Mouse (Mus musculus) bone marrow macrophage, adult 2 months (primary cell): ENCODE results near the gene Dek. TPM values are rescaled to one million over a fixed set of nuclear protein-coding genes. Genes with fewer than 3 reads are reported as not detected.
A peak's percentile ranks its signal among the peaks of the same experiment; 100 is the strongest.

Source experiments
- H3K27ac ChIP-seq: 2 replicates; pipeline ENCODE4 v1.5.1; 2012; ENCODE audit warnings: low read depth, low read length; ENCODE audit not compliant: insufficient read depth
- H3K4me1 ChIP-seq: 2 replicates; pipeline ENCODE4 v1.6.1; 2012; ENCODE audit warnings: low read length; ENCODE audit not compliant: control insufficient read depth, insufficient read depth
- H3K4me3 ChIP-seq: 2 replicates; pipeline ENCODE4 v1.5.1; 2012; ENCODE audit warnings: mild to moderate bottlenecking, low read length, moderate library complexity; ENCODE audit not compliant: insufficient read depth
- CTCF ChIP-seq: IDR thresholded peaks from 2 replicates; pipeline ENCODE4 v1.5.1; 2012; ENCODE audit warnings: low read depth, mild to moderate bottlenecking, low read length, moderate library complexity
- POLR2A ChIP-seq: IDR thresholded peaks from 2 replicates; pipeline ENCODE4 v1.6.1; 2012; ENCODE audit warnings: mild to moderate bottlenecking, low read depth, low read length, borderline replicate concordance
- polyA plus RNA-seq: library from polyadenylated mRNA; stranded (reverse); fragments of >200 nt; gene quantifications from 2 replicates; pipeline ENCODE4 v1.2.4, GENCODE M21; 2012; ENCODE audit not compliant: missing spikeins, insufficient read depth, insufficient read length

Dek gene
- polyA plus RNA-seq, 1 experiment = 219 TPM

DNA sequence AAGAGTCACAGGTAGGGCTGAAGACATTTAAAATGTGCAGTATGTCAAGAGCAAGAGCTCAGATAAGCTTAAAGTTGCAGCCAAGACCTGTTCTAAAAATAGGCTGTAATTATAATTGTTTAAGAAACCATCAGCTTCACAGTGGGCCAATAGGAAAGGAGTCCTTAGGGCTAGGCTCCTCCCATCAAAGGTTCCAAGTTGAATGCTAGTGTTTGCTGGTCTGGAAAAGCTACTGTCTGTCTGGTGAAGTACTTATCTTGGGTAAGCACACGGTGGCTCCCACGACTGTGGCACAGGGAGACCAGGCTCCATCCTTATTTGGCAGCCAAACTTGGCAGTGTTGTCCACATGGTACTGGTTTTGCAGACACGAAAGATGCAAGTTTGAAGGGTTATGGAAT, 6.9 kb upstream of the Dek start:
- Histone ChIP-seq H3K27ac (no peak overlapping the region), H3K4me3 (no peak overlapping the region), H3K4me1 (no peaks in the 10 kb centered on the region)
- TF ChIP-seq CTCF (no peak), POLR2A (no peak)

DNA sequence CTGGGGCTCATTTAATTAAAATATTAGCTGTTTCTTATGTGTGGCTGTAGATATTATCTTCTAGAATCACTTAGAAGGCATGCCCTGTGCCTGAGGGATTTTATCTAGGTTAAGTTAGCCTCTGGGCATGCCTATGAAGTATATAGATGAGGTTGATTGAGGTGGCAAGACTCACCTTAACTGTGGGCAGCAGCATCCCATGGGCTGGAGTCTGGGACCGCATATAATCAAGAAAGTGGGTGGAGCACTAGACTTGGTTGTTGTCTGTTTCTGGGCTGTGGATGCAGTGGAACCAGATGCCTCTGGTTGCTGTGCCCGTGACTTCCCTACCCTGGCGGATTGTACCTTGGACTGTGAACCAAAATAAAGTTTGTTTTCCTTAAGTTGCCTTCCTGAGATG, 6.1 kb upstream of the Dek start:
- TF ChIP-seq CTCF (no peak), POLR2A (no peak)
- no peaks in the 10 kb centered on the region for H3K4me1 ChIP-seq
- no peak overlapping the region for H3K4me3 ChIP-seq
- H3K27ac ChIP-seq = no peak overlapping the region

DNA sequence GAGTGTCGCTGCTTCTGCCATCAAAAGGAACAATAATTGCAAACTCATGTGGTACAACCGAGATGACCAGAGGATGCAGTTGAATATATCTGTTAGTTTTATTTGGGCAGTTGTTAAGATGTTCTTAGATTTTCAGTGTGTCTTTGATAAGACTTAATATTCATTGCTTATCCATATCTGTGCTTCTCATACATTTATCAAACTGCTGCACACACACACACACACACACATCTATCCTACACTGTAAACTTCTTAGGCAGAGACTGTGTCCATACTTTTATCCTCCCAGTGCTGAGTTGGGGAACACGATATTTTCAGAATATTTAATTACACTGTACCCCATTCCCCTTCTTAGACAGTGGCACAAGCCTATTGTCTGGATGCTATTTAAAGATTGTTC, 5.2 kb upstream of the Dek start:
- H3K4me3 ChIP-seq = no peak overlapping the region
- no peaks in the 10 kb centered on the region for H3K4me1 ChIP-seq
- no peak for TF ChIP-seq CTCF
- TF ChIP-seq POLR2A = no peak
- H3K27ac ChIP-seq = no peak overlapping the region

DNA sequence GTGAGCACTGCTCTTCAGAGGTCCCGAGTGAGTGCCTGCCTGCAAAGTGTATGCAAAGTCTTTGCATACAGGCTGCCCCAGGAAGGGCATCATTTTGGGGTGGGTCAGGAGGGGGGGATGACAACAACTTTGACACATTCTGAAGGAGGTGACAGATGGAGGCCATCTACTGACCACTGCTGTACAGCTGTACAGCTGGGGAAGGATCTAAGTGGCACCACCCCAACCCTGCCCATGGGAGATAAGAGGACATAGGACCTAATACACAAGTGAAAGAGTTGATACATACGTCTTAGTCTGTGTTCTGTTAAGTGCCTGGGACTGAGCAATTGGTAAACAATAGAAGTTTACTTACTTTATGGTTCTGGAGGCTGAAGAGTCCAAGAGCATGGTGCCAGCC, 3.2 kb upstream of the Dek start:
- Histone ChIP-seq H3K27ac (no peak overlapping the region), H3K4me1 (peaks cover 1% of the 10 kb centered on the region), H3K4me3 (no peak overlapping the region)
- no peak for TF ChIP-seq POLR2A
- no peak for TF ChIP-seq CTCF

DNA sequence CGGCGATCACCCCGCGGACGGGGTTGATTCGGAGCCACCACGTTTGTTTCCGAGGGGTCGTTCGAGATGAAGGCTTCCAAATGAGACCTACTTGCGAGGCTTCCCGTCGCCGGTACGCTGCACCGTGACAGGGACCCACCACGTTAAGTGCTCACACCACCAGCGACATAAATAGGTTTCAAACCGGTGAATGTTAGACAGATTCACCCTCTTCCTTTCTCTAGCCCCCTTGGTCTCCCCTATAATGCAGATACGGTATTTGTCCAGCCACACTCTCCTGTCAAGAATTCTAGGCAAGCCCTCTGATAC, 533 bp upstream of the Dek start:
- Histone ChIP-seq H3K4me3 (peak overlapping the region; percentile 84), H3K4me1 (peaks cover 11% of the 10 kb centered on the region), H3K27ac (peak overlapping the region; percentile 46)
- TF ChIP-seq CTCF = no peak
- TF ChIP-seq POLR2A = no peak

DNA sequence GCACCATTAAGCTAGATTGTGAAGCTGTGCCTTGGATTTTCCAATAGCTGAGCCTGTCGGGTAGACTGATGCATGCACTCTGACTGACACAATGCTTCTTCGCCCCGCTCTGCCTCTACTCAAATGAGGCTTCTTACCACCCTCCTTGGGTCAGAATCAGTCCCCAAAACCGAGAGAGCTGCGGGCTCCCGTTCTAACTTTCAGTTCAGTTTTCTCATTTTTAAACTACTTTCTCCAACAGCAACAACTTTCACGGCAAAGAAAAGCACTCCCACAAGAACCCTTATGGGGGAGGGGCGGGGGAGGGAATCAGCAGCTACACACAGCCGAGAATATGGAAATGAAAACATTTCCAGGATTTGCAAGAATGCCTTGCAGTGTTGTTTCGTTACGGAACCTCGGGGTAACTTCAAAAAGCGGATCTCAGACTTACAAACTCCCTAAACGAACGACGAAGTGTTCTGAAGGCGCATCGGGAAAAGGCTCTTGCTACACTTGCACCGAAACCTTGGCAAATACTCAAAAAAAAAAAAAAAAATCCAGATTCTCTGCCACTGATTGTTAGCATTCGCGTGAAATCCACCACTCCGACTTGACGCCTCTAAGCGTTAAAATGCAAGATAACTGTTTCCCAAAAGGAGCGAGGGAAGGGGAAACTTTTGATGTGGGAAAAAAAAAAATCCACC, 1.0 kb downstream of the Dek start:
- no peak for TF ChIP-seq POLR2A
- H3K4me1 ChIP-seq = peaks cover 11% of the 10 kb centered on the region
- H3K27ac ChIP-seq = peak overlapping the region; percentile 82
- H3K4me3 ChIP-seq = peak overlapping the region; percentile 67

DNA sequence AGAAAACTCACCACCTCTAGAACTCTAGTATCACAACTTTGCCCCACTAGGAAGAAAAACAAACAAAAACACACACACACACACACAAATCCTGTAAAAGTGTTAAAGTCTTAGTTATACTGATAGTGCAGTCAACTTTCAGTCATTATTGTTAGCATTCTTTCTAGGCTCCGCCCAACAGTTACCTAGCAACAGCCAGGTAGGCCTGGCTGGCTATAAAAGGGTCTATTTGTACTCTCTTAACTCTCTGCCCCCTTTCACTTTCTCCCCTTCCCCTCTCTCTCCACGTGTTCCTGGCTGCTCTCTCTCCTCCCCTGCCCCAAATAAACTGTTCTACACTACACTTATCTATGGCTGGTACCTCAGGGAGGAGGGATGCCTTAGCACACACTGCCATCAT, 1.9 kb downstream of the Dek start:
- no peak for TF ChIP-seq POLR2A
- TF ChIP-seq CTCF = no peak
- H3K4me3 ChIP-seq = peak overlapping the region; percentile 42
- H3K4me1 ChIP-seq = peaks cover 11% of the 10 kb centered on the region
- no peak overlapping the region for H3K27ac ChIP-seq

DNA sequence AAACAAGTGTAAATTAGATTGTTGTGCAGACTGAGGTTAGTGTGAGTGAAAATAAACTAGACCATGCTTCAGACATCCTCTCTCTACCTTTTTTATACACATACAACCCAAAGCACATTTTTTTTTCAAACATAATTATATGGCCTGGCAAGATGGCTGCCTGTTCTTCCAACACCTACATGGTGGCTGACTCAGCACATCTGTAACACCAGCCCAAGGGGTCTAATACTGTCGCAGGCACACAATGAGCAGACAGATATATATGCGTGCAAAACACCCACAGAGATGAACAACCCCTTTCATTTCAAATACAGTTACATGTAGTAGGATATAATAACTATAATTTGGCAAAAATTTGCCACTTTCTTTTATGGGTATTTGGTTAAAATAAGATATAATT, 5.4 kb downstream of the Dek start:
- TF ChIP-seq POLR2A = no peak
- no peak for TF ChIP-seq CTCF
- H3K27ac ChIP-seq = no peak overlapping the region
- peaks cover 11% of the 10 kb centered on the region for H3K4me1 ChIP-seq
- no peak overlapping the region for H3K4me3 ChIP-seq

DNA sequence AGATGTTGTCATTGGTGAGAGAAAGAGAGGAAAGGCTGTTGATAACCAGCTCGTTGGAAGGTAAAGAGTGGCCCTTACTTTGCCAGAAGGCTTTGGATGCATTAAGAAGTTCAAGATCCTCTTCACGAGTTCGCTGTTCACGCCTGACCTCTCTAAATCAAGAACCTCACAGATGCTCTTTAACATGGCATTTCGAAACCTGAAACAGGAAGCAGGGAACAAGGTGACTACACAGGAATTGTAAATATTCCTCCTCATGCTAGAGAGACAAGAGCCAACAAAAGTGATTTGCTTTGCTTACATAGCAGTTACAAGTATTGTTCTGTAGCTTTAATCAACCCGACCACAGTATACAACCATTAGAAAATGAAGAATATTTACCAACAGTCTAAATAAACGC, 6.7 kb downstream of the Dek start:
- H3K4me1 ChIP-seq = peaks cover 10% of the 10 kb centered on the region
- H3K27ac ChIP-seq = no peak overlapping the region
- H3K4me3 ChIP-seq = no peak overlapping the region
- TF ChIP-seq POLR2A (no peak), CTCF (no peak)

DNA sequence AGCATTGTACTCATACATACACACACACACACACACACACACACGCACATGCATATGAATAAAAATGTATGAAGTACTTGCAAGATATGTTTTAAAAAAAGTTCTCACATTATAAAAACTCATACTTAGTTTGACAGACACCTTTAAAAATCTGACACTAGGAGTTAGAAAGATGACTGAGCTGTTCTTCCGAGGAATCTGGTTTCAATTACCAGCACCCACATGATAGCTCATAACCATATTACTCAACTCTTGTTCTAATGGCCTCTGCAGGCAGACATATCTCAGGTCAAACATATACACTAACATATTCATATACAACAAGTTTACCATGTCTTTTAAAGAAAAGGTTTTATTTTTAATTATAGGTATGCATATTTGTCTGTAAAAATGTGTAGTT, 9.4 kb downstream of the Dek start:
- no peaks in the 10 kb centered on the region for H3K4me1 ChIP-seq
- H3K4me3 ChIP-seq = no peak overlapping the region
- no peak overlapping the region for H3K27ac ChIP-seq
- TF ChIP-seq CTCF (no peak), POLR2A (no peak)

DNA sequence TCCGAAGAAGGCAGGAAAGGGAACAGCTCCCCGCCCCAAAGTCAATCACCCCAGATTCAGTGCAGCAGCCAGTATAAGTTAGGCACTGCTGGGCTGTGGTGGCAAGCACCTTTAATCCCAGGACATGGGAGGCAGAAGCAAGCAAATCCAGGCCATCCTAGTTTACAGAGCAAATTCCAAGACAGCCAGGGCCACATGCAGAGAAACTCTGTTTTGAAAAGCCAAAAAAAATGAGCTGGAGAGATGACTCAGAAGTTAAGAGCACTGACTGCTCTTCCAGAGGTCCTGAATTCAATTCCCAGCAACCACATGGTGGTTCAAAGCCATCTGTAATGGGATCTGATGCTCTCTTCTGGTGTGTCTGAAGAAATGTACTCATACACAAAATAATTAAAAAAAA, 12.2 kb downstream of the Dek start:
- H3K27ac ChIP-seq = no peak overlapping the region

More for the DNA sequence above, 12.2 kb downstream of the Dek start:
- H3K4me3 ChIP-seq = no peak overlapping the region
- H3K4me1 ChIP-seq = no peaks in the 10 kb centered on the region
- TF ChIP-seq POLR2A = no peak
- TF ChIP-seq CTCF = no peak
